Mouse (Mus musculus) lung, postnatal 0 days (tissue): Measurements from ENCODE around the gene Ndufs4. TPM values are rescaled to one million over a fixed set of nuclear protein-coding genes. Genes with fewer than 3 reads are reported as not detected.
"Not testable (repeated sequence)": the region's sequence is repeated elsewhere in the genome, so short reads cannot be mapped to it uniquely, and the experiment has no call there.

Experiments used
- ATAC-seq: fragments of 200-750 bp; cut with Nextera tagmentation; 2 replicates; pipeline ENCODE4 v1.8.0; 2017; ENCODE audit warnings: moderate library complexity
- DNase-seq: peaks from one replicate; pipeline ENCODE4 v3.0.0-alpha.2; 2016; ENCODE audit warnings: low spot score
- H3K27ac ChIP-seq: fragments of 300-500 bp; sonication (generic); 2 replicates; pipeline ENCODE4 v1.5.1; 2014; ENCODE audit warnings: antibody characterized with exemption, mild to moderate bottlenecking, low read length, mixed read lengths
- H3K27me3 ChIP-seq: fragments of 300-500 bp; sonication (generic); replicated peaks from 2 replicates; pipeline ENCODE4 v1.6.1; 2014; ENCODE audit warnings: low read length, mixed read lengths; ENCODE audit not compliant: insufficient read depth
- H3K36me3 ChIP-seq: fragments of 300-500 bp; sonication (generic); 2 replicates; pipeline ENCODE4 v1.6.1; 2014; ENCODE audit warnings: low read length, mixed read lengths; ENCODE audit not compliant: insufficient read depth
- H3K4me1 ChIP-seq: fragments of 300-500 bp; sonication (generic); 2 replicates; pipeline ENCODE4 v1.6.1; 2014; ENCODE audit warnings: antibody characterized with exemption, low read depth, low read length, mixed read lengths; ENCODE audit not compliant: insufficient read depth
- H3K4me2 ChIP-seq: fragments of 300-500 bp; sonication (generic); replicated peaks from 2 replicates; pipeline ENCODE4 v1.6.1; 2014; ENCODE audit warnings: low read depth, mild to moderate bottlenecking, low read length, moderate library complexity, mixed read lengths
- H3K4me3 ChIP-seq: fragments of 300-500 bp; sonication (generic); 2 replicates; pipeline ENCODE4 v1.5.1; 2014; ENCODE audit warnings: low read depth, low read length
- H3K9ac ChIP-seq: fragments of 300-500 bp; sonication (generic); replicated peaks from 2 replicates; pipeline ENCODE4 v1.6.1; 2014; ENCODE audit warnings: low read depth, mild to moderate bottlenecking
- H3K9me3 ChIP-seq: fragments of 300-500 bp; sonication (generic); 2 replicates; pipeline ENCODE4 v1.6.1; 2016; ENCODE audit warnings: low read length, mixed read lengths
- CTCF ChIP-seq: IDR thresholded peaks from 2 replicates; pipeline ENCODE4 v1.5.1; 2016; ENCODE audit warnings: antibody characterized with exemption, mild to moderate bottlenecking
- EP300 ChIP-seq: IDR thresholded peaks from 2 replicates; pipeline ENCODE4 v1.6.1; 2016; ENCODE audit warnings: antibody characterized with exemption, mild to moderate bottlenecking, control low read depth
- WGBS: fragments of 180-500 bp; shearing (Covaris S2); extraction: QIAGEN DNeasy Blood & Tissue Kit; methylation state at CpG from one replicate; pipeline ENCODE4 v1.1.7; 2014; 5-methylcytosine and 5-hydroxymethylcytosine counted together
- polyA plus RNA-seq: library from polyadenylated mRNA; unstranded; fragments of >200 nt; fragmentation: Nextera tagmentation; extraction: Ambion mirVana; gene quantifications from 2 replicates; pipeline ENCODE4 v1.2.1, GENCODE M21; 2015

Ndufs4 gene
- polyA plus RNA-seq, 1 experiment from 2014 or later = 198 TPM

- peaks cover 4% of the 10 kb centered on the region; the same call in 1 of the 2 replicates for H3K36me3 ChIP-seq
- no peak overlapping the region for H3K27ac ChIP-seq
- TF ChIP-seq CTCF (no peak), EP300 (peak; percentile 29; the same call in 1 of the 2 replicates)
- 54% methylated on average over 1 of the region's 1 CpGs for WGBS
- no peak for ATAC-seq
- H3K4me1 ChIP-seq = no peaks in the 10 kb centered on the region
- no peaks in the 10 kb centered on the region for H3K9me3 ChIP-seq
- H3K9ac ChIP-seq = no peak overlapping the region
- no peaks in the 10 kb centered on the region for H3K27me3 ChIP-seq
- no peak overlapping the region for H3K4me3 ChIP-seq
- DNase-seq = peak; percentile 58
- no peak overlapping the region for H3K4me2 ChIP-seq
Observed at GRCm38 (mm10) chr13:114289411-114289810, 98.6 kb downstream of the Ndufs4 start.

- ATAC-seq (no peak), DNase-seq (no peak)
- no peaks in the 10 kb centered on the region for H3K4me1 ChIP-seq
Observed at GRCm38 (mm10) chr13:114288511-114288910, 99.5 kb downstream of the Ndufs4 start.

GRCm38 (mm10) chr13:114278690-114279089, 109.4 kb downstream of the Ndufs4 start:
- not testable (repeated sequence) for H3K9ac ChIP-seq, H3K4me2 ChIP-seq, H3K4me3 ChIP-seq, H3K4me1 ChIP-seq, H3K36me3 ChIP-seq, H3K27me3 ChIP-seq, H3K9me3 ChIP-seq, H3K27ac ChIP-seq, DNase-seq, ATAC-seq
- 95% methylated on average over 2 of the region's 2 CpGs for WGBS

More at GRCm38 (mm10) chr13:114288511-114288910, 99.5 kb downstream of the Ndufs4 start:
- Histone ChIP-seq H3K4me3 (no peak overlapping the region), H3K4me2 (no peak overlapping the region), H3K27ac (no peak overlapping the region), H3K27me3 (no peaks in the 10 kb centered on the region), H3K9ac (no peak overlapping the region), H3K9me3 (no peaks in the 10 kb centered on the region), H3K36me3 (peaks cover 4% of the 10 kb centered on the region; the same call in 1 of the 2 replicates)
- TF ChIP-seq EP300 (no peak), CTCF (no peak)
- 96% methylated on average over 3 of the region's 3 CpGs for WGBS

- no peaks in the 10 kb centered on the region for H3K9me3 ChIP-seq
- no peak for TF ChIP-seq CTCF
- 0 out of 2 replicates have a peak, but pooled peaks have one; percentile 18 for TF ChIP-seq EP300
- no peaks in the 10 kb centered on the region for H3K27me3 ChIP-seq
- no peaks in the 10 kb centered on the region for H3K4me1 ChIP-seq
- ATAC-seq (peak; percentile 72), DNase-seq (peak; percentile 68)
- no peak overlapping the region for H3K4me3 ChIP-seq
- no peak overlapping the region for H3K27ac ChIP-seq
- H3K9ac ChIP-seq = no peak overlapping the region
- H3K36me3 ChIP-seq = no peaks in the 10 kb centered on the region
- WGBS = 73% methylated on average over 5 of the region's 5 CpGs
- no peak overlapping the region for H3K4me2 ChIP-seq
Observed at GRCm38 (mm10) chr13:114277277-114277676, 110.8 kb downstream of the Ndufs4 start.

- Histone ChIP-seq H3K4me3 (no peak overlapping the region), H3K9me3 (no peaks in the 10 kb centered on the region), H3K9ac (no peak overlapping the region), H3K27me3 (no peaks in the 10 kb centered on the region), H3K4me1 (no peaks in the 10 kb centered on the region), H3K27ac (no peak overlapping the region), H3K36me3 (no peaks in the 10 kb centered on the region), H3K4me2 (no peak overlapping the region)
- ATAC-seq (no peak), DNase-seq (no peak)
- TF ChIP-seq EP300 (no peak), CTCF (no peak)
- WGBS = 55% methylated on average over 16 of the region's 16 CpGs
Observed at GRCm38 (mm10) chr13:114271410-114272105, 116.5 kb downstream of the Ndufs4 start.

GRCm38 (mm10) chr13:114267741-114268140, 120.3 kb downstream of the Ndufs4 start:
- ATAC-seq = no peak
- WGBS = 78% methylated on average over 9 of the region's 9 CpGs
- no peak for TF ChIP-seq CTCF
- no peak for TF ChIP-seq EP300
- DNase-seq = no peak
- Histone ChIP-seq H3K4me1 (no peaks in the 10 kb centered on the region), H3K27ac (no peak overlapping the region), H3K9me3 (no peaks in the 10 kb centered on the region), H3K9ac (no peak overlapping the region), H3K4me3 (no peak overlapping the region), H3K27me3 (no peaks in the 10 kb centered on the region), H3K36me3 (no peaks in the 10 kb centered on the region), H3K4me2 (no peak overlapping the region)
